Mouse (Mus musculus) brown adipose tissue, adult 24 weeks (tissue): Measurements from ENCODE around the gene Chn2. TPM values are rescaled to one million over a fixed set of nuclear protein-coding genes. Genes with fewer than 3 reads are reported as not detected.

ENCODE experiments used
- polyA plus RNA-seq: library from polyadenylated mRNA; stranded (reverse); fragments of >200 nt; gene quantifications from 2 replicates; pipeline ENCODE4 v1.2.4, GENCODE M21; 2012; ENCODE audit not compliant: missing spikeins, insufficient read depth, insufficient read length

Gene Chn2
- polyA plus RNA-seq, 1 experiment = 2.5 TPM

Other genes with a start within 250 kb of the Chn2 start
- 1.3 and 1.5 TPM in 2 replicates for gene Tril, start 218.7 kb upstream of the Chn2 start, polyA plus RNA-seq
- not detected in 2 replicates for gene Cpvl, start 60.9 kb upstream of the Chn2 start, polyA plus RNA-seq